ENCODE assay signal across 10 mouse cellular contexts in the genomic region with DNA sequence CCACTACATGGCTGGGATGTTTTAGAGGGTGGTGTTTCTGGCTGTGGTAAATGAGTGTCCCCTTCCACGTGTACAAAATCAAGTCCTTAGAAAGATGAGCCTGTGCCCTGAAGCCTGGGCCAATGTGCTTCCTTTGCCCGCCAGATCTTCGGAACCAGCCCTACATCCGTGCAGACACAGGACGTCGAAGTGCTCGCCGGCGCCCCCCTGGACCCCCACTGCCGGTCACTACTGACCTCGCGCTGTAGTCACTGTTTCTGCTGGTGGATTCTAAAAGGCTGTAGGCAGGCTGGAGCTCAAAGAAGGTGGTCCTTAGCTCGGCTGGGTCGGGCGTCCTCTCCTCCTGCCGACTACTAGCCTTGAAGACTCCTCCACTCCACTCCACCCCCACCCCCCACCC. TPM values are rescaled to one million over a fixed set of nuclear protein-coding genes. Genes with fewer than 3 reads are reported as not detected.
A peak's percentile ranks its signal among the peaks of the same experiment; 100 is the strongest.
DNase-seq lines count a peak whose midpoint lies in the region; ATAC-seq and TF ChIP-seq lines count a peak whose summit lies in the region.
"Had no signal": no experiment of that assay in that cellular context is flagged by ENCODE, and none has a peak within 500 bp of the region (broad histone marks: within the 10 kb centered on the region; RNA-seq: fewer than 3 reads in every experiment).

No protein-coding gene starts in this region.

- peak overlapping the region; percentile 87 for H3K4me2 ChIP-seq in kidney, embryonic 15.5 days
- peak overlapping the region; percentile 93 for H3K4me2 ChIP-seq in forebrain, embryonic 15.5 days (replicated peaks)
- H3K4me2 ChIP-seq in midbrain, embryonic 13.5 days (replicated peaks): peak overlapping the region; percentile 83

- no peak overlapping the region for H3K27ac ChIP-seq in kidney, embryonic 15.5 days
- no peak overlapping the region for H3K27ac ChIP-seq in kidney, adult 2 months (ENCODE audit: insufficient read depth, low read depth, low read length)
- H3K27ac ChIP-seq in forebrain, embryonic 15.5 days (replicated peaks): peak overlapping the region; percentile 53; the same call in 1 of the 2 replicates
- no peak overlapping the region for H3K27ac ChIP-seq in midbrain, embryonic 13.5 days

- peaks cover 41% of the 10 kb centered on the region for H3K4me1 ChIP-seq in kidney, embryonic 15.5 days
- peaks cover 5% of the 10 kb centered on the region for H3K4me1 ChIP-seq in kidney, adult 2 months (ENCODE audit: control insufficient read depth, insufficient read depth, low read length)
- H3K4me1 ChIP-seq in forebrain, embryonic 15.5 days: peaks cover 36% of the 10 kb centered on the region
- peaks cover 29% of the 10 kb centered on the region for H3K4me1 ChIP-seq in midbrain, embryonic 13.5 days (replicated peaks)

- no peaks in the 10 kb centered on the region for H3K9me3 ChIP-seq in kidney, embryonic 15.5 days (replicated peaks)
- H3K9me3 ChIP-seq in forebrain, embryonic 15.5 days: no peaks in the 10 kb centered on the region
- H3K9me3 ChIP-seq in midbrain, embryonic 13.5 days: no peaks in the 10 kb centered on the region

- TF ChIP-seq POLR2A in kidney, adult 2 months (IDR thresholded peaks at IDR 0.05; ENCODE audit: low read depth, low read length): no peak

- TF ChIP-seq CTCF in kidney, adult 2 months (conservative IDR thresholded peaks at IDR 0.05; ENCODE audit: insufficient read depth, insufficient read length, low read depth, low read length): no peak

- no peak overlapping the region for H3K9ac ChIP-seq in kidney, embryonic 15.5 days
- no peak overlapping the region for H3K9ac ChIP-seq in forebrain, embryonic 15.5 days (replicated peaks)
- H3K9ac ChIP-seq in midbrain, embryonic 13.5 days (replicated peaks): no peak overlapping the region; the same call in 1 of the 2 replicates

- peaks cover 88% of the 10 kb centered on the region for H3K27me3 ChIP-seq in kidney, embryonic 15.5 days
- H3K27me3 ChIP-seq in kidney, adult 2 months (replicated peaks; ENCODE audit: control insufficient read depth, insufficient read depth, low read length): no peaks in the 10 kb centered on the region
- H3K27me3 ChIP-seq in forebrain, embryonic 15.5 days: peaks cover 48% of the 10 kb centered on the region
- peaks cover 87% of the 10 kb centered on the region for H3K27me3 ChIP-seq in midbrain, embryonic 13.5 days

- H3K36me3 ChIP-seq in kidney, embryonic 15.5 days: no peaks in the 10 kb centered on the region
- H3K36me3 ChIP-seq in kidney, adult 2 months (ENCODE audit: control insufficient read depth, insufficient read depth, low read length): no peaks in the 10 kb centered on the region; the same call in 1 of the 2 replicates
- no peaks in the 10 kb centered on the region for H3K36me3 ChIP-seq in forebrain, embryonic 15.5 days
- peaks cover 12% of the 10 kb centered on the region; the same call in 1 of the 2 replicates for H3K36me3 ChIP-seq in midbrain, embryonic 13.5 days

- no peak for ATAC-seq in kidney, embryonic 15.5 days (replicated peaks; ENCODE audit: low FRiP score)
- ATAC-seq in forebrain, embryonic 15.5 days (replicated peaks): no peak
- ATAC-seq in midbrain, embryonic 13.5 days: no peak

- H3K4me3 ChIP-seq in kidney, embryonic 15.5 days (replicated peaks): peak overlapping the region; percentile 51; the same call in 1 of the 2 replicates
- no peak overlapping the region for H3K4me3 ChIP-seq in kidney, adult 2 months (ENCODE audit: insufficient read depth, low read depth, low read length)
- H3K4me3 ChIP-seq in forebrain, embryonic 15.5 days: peak overlapping the region; percentile 49
- H3K4me3 ChIP-seq in midbrain, embryonic 13.5 days (replicated peaks): peak overlapping the region; percentile 52; the same call in 1 of the 2 replicates
- H3K4me3 ChIP-seq: erythroblast, embryonic 14.5 days had no signal

- WGBS in kidney, embryonic 15.5 days: 9% methylated on average over 16 of the region's 16 CpGs
- WGBS in kidney, adult 2 months: 45% methylated on average over 16 of the region's 16 CpGs
- WGBS in forebrain, embryonic 15.5 days: 4% methylated on average over 16 of the region's 16 CpGs
- 3% methylated on average over 16 of the region's 16 CpGs for WGBS in midbrain, embryonic 13.5 days

- no peak for DNase-seq in kidney, adult 2 months
- peak; percentile 42 for DNase-seq in cerebellum, postnatal 14 days
- DNase-seq in ovary, adult 18-20 months (ENCODE audit: low spot score): no peak
- no peak for DNase-seq in ovary, postnatal 10 days (ENCODE audit: low spot score)
- DNase-seq in retina, postnatal 1 day: no peak
- DNase-seq: kidney, adult 18-20 months had no signal

RNA-seq across cellular contexts. Expression of gene 1700023F06Rik, which starts 10.0 kb away (rescaled TPM):
- polyA plus RNA-seq in kidney, embryonic 15.5 days (2015; fragmentation: Nextera tagmentation; extraction: Ambion mirVana): 0.19 and 0.42 TPM in 2 replicates
- 0.09 and 0.22 TPM in 2 replicates for polyA plus RNA-seq in kidney, adult 2 months (2012; rRNA removed)
- polyA plus RNA-seq in forebrain, embryonic 15.5 days (2015; fragmentation: Nextera tagmentation; extraction: Ambion mirVana): 0.75 and 0.98 TPM in 2 replicates
- 0.70 and 0.71 TPM in 2 replicates for polyA plus RNA-seq in midbrain, embryonic 13.5 days (2015; fragmentation: Nextera tagmentation; extraction: Ambion mirVana)
- polyA plus RNA-seq: erythroblast, embryonic 14.5 days had no signal

RNA-seq across cellular contexts. Expression of gene Spata32, which starts 19.9 kb away (rescaled TPM):
- not detected in 2 replicates for polyA plus RNA-seq in kidney, embryonic 15.5 days (2015; fragmentation: Nextera tagmentation; extraction: Ambion mirVana)
- polyA plus RNA-seq in kidney, adult 2 months (2012; rRNA removed): not detected in 2 replicates
- 0.15 and 0.38 TPM in 2 replicates for polyA plus RNA-seq in forebrain, embryonic 15.5 days (2015; fragmentation: Nextera tagmentation; extraction: Ambion mirVana)
- polyA plus RNA-seq in midbrain, embryonic 13.5 days (2015; fragmentation: Nextera tagmentation; extraction: Ambion mirVana): 0.43 and 0.48 TPM in 2 replicates
- polyA plus RNA-seq: erythroblast, embryonic 14.5 days had no signal

RNA-seq across cellular contexts. Expression of gene Fmnl1, which starts 27.4 kb away (rescaled TPM):
- 2.2 and 3.8 TPM in 2 replicates for polyA plus RNA-seq in kidney, embryonic 15.5 days (2015; fragmentation: Nextera tagmentation; extraction: Ambion mirVana)
- polyA plus RNA-seq in kidney, adult 2 months (2012; rRNA removed): 32.7 and 35.5 TPM in 2 replicates
- 1.7 and 3.1 TPM in 2 replicates for polyA plus RNA-seq in forebrain, embryonic 15.5 days (2015; fragmentation: Nextera tagmentation; extraction: Ambion mirVana)
- 1.7 and 3.7 TPM in 2 replicates for polyA plus RNA-seq in midbrain, embryonic 13.5 days (2015; fragmentation: Nextera tagmentation; extraction: Ambion mirVana)

Comparison
In these comparisons a context has a peak if more than half of its experiments do, and no peak if none do; other contexts are left out.
1. DNase-seq: peak in cerebellum, postnatal 14 days (2 of 2); none in kidney, adult 2 months (single experiment), ovary, adult 18-20 months (single experiment), ovary, postnatal 10 days (single experiment) and retina, postnatal 1 day (single experiment).
2. Peak in every context shown above with its lines, with median percentiles within 50 percentile points of each other: H3K4me2 ChIP-seq.